Mouse (Mus musculus): ENCODE results near the gene Vav3.

- TF ChIP-seq CTCF (IDR thresholded peaks at IDR 0.05; ENCODE audit: extremely low read depth, insufficient read depth, low read length) (no peak), POLR2A (IDR thresholded peaks at IDR 0.05; ENCODE audit: extremely low read depth, insufficient read depth, low read length) (no peak)
Measured at GRCm38 (mm10) chr3:109368383-109369289, 28.2 kb downstream of the Vav3 start.

Measured in cortical plate, adult 2 months (tissue).